Mouse (Mus musculus): ENCODE measurements around the gene Mast1.
A peak's percentile ranks its signal among the peaks of the same experiment; 100 is the strongest.
"Not testable (repeated sequence)": the region's sequence is repeated elsewhere in the genome, so short reads cannot be mapped to it uniquely, and the experiment has no call there.

The Mast1 gene

DNA sequence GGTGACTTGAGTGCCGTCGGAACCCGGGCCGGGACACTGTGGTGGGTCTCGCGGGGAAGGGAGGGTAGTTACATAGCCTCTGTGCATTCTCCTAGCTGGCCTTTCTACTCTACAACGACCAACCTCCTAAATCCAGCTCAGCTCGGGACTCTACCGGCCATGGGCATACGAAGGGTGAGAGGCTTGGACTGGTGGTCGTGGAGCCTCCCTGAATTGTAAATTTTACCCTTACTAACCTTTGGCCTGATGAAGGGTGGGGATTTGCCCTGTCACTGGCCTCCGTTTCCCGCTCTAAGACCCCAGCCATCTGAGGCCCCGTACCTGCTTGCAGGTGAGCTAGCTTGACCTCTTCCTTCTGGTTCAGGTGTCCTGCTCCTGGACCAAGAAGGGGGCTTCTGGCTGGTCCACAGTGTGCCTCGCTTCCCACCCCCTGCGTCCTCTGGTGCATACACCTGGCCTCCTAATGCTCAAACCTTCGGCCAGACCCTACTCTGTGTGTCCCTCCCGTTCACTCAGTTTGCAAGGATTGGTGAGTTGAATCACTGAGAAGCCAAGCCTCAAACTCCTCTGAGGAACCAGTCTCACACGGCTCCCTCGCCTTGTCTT is 27.9 kb downstream of the Mast1 start:
- DNase-seq (ENCODE audit: low spot score): no peak

DNA sequence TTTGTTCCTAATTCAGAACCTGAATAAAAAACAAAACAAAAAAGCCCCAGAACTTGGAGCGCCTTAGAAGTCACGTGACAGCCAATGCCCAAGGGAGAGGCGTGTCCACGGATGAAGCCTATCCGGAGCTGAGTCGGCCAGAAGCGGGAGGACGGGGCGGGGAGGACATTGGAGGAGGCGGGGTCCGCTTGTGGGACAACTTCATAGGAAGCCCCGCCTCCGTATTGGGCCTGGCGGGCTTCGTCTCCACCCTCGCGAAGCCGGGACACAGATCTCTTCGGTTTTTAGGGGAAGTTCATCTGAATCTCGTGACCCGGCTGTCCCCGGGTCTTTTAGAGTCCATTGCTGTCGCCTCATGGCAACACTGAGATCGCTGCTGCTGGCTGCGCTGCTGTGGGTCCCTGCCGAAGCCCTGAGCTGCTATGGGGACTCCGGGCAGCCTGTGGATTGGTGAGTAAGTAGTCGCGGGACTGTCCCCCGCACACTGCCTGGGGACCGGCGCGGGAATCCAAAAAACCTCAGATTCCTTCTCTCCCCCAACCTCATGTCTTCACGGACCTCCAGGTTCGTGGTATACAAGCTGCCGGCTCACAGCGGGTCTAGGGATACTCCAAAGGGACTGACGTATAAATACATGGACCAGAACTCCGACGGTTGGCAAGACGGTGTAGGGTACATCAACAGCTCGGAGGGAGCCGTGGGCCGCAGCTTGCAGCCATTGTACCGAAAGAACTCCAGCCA is 28.6 kb downstream of the Mast1 start, which contains the start of gene Dnase2a:
TSS of gene Dnase2a (plus strand) at position 140 of the 741 bp plus-strand sequence.
- DNase-seq (ENCODE audit: low spot score): peak; percentile 86

DNA sequence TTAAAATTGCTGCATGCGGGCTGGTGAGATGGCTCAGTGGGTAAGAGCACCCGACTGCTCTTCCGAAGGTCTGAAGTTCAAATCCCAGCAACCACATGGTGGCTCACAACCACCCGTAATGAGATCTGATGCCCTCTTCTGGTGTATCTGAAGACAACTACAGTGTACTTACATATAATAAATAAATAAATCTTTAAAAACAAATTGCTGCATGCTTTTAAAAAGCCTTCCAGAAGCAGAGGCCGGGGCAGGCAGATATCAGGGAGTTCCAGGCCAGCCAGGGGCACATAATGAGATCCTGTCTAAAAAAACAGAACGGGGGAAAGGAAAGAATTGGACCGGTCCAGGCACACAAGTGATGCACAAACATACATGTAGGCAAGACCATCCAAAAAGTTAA is 29.2 kb downstream of the Mast1 start:
- DNase-seq (ENCODE audit: low spot score): not testable (repeated sequence)

GRCm38 (mm10) chr8:84907493-84907892 is 29.7 kb downstream of the Mast1 start:
- no peak for DNase-seq (ENCODE audit: low spot score)

DNA sequence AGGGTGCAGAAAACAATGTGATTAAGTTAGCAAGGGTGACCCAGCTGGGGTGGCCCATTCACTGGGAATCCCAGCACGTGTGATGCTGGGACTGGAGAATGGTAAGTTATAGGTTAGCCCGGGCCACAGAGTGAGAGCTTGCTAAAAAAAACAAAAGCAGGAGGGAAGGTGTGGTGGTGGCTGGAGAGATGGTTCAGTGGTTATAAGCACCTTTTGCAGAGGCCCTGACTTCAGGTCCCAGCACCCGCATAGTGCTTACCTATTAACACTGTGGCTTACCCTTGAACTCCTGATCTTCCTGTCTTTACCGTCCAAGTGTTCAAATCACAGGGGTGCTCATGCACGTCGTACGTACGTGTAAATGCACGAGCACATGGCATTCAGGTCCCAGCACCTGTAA is 30.1 kb downstream of the Mast1 start:
- DNase-seq (ENCODE audit: low spot score): no peak

DNA sequence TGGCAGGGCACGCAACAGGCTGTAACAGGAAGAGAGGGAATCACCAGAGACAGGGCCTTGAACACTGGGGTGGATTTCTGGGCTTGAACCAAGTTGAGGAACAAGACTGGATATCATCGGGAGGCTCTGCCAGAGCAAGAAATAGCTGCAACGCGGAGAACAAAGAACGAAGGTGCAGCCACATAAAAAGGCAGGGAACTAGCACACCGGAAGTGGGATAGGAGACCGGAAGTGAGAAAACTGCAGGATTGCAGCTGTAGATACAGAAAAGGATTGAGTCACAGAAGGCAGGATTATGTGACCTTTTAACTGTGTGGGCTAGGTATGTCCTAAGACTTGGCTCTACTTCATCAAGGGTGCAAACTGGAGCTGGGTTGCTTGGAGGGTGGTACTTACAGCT is 32.8 kb downstream of the Mast1 start:
- DNase-seq (ENCODE audit: low spot score): no peak

GRCm38 (mm10) chr8:84902920-84903661 is 34.1 kb downstream of the Mast1 start:
- peak; percentile 93 for DNase-seq (ENCODE audit: low spot score)

GRCm38 (mm10) chr8:84902367-84902919 is 34.7 kb downstream of the Mast1 start:
- no peak for DNase-seq (ENCODE audit: low spot score)

DNA sequence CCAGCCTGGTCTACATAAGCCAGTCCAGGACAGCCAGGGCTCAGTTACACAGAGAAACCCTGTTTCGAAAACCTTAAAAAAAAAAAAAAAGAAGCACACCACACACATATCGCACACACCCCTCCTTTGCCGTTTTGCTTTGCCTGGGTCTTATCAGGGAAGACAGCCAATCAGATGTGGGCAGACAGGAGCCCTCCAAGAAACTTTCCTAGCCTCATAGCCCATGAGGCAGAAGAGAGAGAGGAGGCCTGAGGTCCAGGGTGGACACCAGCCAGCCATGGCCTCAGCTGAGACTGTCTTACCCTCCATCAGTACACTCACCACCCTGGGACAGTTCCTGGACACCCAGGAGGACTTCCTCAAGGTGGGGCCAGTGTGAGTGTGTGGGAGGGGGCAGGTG is 35.4 kb downstream of the Mast1 start, which contains the start of gene Klf1:
TSS of gene Klf1 (plus strand) at position 177 of the 400 bp plus-strand sequence.
- DNase-seq (ENCODE audit: low spot score): no peak

DNA sequence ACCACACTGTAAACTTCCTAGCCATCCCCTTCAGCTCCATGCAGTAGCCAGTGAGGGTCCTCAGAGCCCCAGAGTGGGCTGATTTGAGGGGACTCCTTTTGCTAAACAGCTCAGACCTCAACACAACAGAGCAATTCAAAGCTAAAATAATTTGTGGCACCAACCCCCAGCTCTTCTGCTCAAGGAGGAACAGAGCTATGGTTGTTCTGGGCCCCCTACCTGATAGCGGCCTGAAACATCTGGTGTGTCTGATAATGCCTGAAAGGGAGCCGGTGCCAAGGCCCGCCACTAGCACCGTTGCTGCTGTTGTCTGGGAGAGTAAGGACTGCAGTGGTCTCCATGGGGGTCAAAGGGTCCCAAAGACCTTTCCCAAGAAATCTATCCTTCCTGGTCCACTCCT is 36.1 kb downstream of the Mast1 start:
- DNase-seq (ENCODE audit: low spot score): no peak

GRCm38 (mm10) chr8:84895963-84896362 is 41.2 kb downstream of the Mast1 start:
- DNase-seq (ENCODE audit: low spot score): no peak

- DNase-seq (ENCODE audit: low spot score): peak; percentile 73
Measured at GRCm38 (mm10) chr8:84893709-84894134, 43.4 kb downstream of the Mast1 start, which contains the start of gene Gcdh. Gene Gcdh (minus strand): TSS chr8:84893921.

DNA sequence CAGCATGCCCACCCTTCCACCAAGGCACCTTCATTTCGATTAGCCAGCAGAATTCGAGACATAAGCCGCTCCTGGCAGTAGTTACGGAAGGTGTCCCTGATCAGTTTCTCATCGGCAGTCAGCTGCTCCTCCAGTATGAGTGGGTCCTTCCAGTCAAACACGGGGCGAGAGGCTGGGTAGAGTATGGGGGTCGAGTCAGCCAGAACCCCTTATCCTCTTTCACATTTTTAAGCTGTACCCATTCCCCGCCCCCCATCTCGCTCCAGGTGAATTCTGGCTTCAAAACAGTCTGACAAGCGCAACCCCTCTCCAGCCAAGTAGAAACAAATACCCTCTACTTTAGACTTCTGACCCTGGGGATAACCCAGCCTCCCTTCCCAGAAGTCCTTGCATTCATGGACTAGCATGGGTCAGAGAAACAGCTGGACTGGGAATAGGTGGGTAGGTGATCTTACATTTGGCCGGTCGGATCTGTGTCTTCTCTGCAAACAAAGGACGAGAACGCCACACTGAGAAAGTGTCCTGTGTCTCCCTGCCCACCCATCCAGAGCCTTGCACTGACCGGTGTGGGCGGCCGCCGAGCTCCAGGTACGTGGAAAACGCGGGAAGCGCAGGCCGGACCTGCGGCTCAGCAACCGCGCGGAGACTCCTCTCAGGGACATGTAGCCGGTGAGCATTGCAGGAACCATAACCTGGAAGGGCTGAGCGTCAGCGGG is 44.0 kb downstream of the Mast1 start:
- DNase-seq (ENCODE audit: low spot score): no peak

GRCm38 (mm10) chr8:84889141-84889540 is 48.0 kb downstream of the Mast1 start:
- DNase-seq (ENCODE audit: low spot score): no peak

- DNase-seq (ENCODE audit: low spot score): no peak
Measured at GRCm38 (mm10) chr8:84888280-84888679, 48.9 kb downstream of the Mast1 start.

- DNase-seq (ENCODE audit: low spot score): no peak
Measured at GRCm38 (mm10) chr8:84884728-84885127, 52.4 kb downstream of the Mast1 start.

GRCm38 (mm10) chr8:84878915-84879314 is 58.2 kb downstream of the Mast1 start:
- no peak for DNase-seq (ENCODE audit: low spot score)

DNA sequence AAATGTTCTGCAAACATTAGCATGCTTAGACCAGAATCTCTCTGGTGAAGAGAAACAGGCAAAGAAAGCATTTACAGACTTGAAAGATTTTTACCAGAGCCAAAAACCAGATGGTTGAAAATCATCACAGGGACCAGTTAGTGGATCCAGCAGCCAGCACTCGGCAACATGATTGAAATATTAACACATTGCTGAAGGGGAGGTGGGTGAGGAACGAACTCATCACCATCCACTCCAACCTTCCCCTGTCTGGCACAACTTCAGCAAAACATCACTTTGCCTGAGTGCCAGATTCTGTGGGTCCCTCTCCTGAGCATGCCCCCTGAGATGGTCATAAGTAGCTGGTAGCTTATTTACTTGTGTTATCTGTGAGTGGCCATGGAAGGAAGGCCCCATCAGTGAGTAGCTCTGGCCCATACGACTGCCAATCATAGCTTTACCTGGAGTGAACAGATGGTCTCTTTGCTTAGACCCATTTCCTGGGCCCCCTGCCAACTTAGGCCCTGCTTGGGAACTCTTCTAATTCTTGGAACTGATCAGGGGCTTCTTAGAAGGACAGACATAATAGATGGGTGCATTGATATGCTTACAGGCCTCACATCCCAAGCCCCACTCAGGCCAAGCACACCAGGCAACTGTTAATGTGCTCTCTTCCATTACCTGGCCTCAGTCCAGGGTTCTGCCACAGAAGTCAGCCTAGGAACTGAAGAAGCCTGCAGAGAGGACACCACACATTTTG is 59.7 kb downstream of the Mast1 start:
- no peak for DNase-seq (ENCODE audit: low spot score)

GRCm38 (mm10) chr8:84874339-84874738 is 62.8 kb downstream of the Mast1 start:
- no peak for DNase-seq (ENCODE audit: low spot score)

- no peak for DNase-seq (ENCODE audit: low spot score)
Measured at GRCm38 (mm10) chr8:84873016-84873415, 64.1 kb downstream of the Mast1 start.

Measured in ovary, postnatal 14 days (tissue).